Mouse (Mus musculus): Measurements from ENCODE around the gene Irf2bp1.

Irf2bp1 gene

GRCm38 (mm10) chr7:19003902-19004630 lies at the start of gene Irf2bp1:
TSS of gene Irf2bp1 (plus strand) at chr7:19004044.
- DNase-seq (ENCODE audit: inconsistent ontology term), result peak; percentile 94

DNA sequence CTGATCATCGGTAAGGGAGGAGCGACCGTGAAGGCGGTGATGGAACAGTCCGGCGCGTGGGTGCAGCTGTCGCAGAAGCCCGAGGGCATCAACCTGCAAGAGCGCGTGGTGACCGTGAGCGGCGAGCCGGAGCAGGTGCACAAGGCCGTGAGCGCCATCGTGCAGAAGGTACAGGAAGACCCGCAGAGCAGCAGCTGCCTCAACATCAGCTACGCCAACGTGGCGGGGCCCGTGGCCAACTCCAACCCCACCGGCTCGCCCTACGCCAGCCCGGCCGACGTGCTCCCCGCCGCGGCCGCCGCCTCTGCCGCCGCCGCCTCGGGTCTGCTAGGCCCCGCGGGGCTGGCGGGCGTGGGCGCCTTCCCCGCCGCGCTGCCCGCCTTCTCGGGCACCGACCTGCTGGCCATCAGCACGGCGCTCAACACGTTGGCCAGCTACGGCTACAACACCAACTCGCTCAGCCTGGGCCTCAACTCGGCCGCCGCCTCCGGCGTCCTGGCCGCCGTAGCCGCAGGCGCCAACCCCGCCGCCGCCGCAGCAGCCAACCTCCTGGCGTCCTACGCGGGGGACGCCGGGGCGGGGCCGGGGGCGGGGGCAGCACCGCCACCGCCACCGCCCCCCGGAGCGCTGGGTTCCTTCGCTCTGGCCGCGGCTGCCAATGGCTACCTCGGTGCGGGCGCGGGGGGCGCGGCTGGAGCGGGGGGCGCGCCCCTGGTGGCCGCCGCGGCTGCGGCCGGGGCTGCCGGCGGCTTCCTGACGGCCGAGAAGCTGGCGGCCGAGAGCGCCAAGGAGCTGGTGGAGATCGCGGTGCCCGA lies 46.1 kb upstream of the Irf2bp1 start:
- peak; percentile 84 for DNase-seq (ENCODE audit: inconsistent ontology term)

DNA sequence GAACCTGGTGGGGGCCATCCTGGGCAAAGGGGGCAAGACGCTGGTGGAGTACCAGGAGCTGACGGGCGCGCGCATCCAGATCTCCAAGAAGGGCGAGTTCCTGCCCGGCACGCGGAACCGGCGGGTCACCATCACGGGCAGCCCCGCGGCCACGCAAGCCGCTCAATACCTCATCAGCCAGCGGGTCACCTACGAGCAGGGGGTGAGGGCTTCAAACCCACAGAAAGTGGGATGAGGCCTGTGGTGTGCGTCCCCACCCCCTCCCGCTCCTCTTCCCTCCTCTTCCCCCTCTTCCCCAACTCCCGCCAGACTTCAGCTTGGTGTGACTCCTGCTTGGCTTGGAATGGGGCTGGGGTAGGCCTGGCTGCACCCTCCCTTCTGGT lies 45.5 kb upstream of the Irf2bp1 start:
- DNase-seq (ENCODE audit: inconsistent ontology term), result no peak

DNA sequence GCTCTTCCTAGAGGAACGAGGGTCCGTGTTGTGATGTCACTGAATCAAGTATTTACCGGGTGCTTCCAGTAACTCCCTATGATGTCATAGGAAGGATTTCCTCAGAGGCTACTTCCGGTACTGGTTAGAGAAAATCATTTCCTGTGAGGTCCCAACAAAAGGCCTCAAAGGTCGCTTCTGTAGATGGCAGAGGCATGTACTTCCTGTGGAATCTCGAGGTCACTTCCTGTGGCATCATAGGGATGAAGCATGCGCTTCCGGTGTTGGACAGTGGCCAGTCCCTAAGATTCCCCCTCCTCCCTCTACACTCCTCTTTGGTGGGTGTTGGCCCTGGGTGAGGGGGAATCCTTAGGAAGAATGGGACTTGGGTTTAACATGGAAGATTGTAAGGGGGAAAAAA lies 44.4 kb upstream of the Irf2bp1 start:
- DNase-seq (ENCODE audit: inconsistent ontology term), result no peak

DNA sequence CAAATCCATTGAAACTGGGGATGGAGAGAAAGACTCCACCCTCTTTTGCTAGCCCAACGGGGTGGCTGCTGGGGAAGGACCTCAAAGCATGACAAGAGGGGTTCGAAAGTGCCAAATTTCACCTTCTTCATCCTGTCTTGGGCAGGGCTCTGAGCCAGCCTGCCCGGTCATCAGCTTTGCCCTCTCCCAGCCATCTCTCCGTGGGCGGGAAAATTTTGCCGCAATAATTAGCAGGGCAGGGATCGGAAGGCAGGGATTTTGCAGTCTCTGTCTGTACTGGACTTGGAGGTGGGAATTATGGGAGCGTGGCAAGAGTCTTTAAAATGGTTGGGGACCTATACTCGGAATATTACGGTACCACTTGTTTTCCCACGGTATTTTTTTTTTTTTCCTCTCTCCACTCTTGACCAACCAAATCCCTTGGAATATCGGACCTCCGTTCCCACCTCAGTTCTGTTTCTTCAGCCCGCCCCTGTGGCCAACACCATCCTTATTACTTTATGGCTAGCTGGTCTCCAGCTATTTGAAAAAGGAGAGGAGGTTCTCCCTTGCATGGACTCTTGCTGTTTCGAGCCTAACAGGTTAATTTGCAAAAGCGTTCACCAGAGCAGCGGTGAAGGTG lies 41.6 kb upstream of the Irf2bp1 start:
- peak; percentile 56 for DNase-seq (ENCODE audit: inconsistent ontology term)

DNA sequence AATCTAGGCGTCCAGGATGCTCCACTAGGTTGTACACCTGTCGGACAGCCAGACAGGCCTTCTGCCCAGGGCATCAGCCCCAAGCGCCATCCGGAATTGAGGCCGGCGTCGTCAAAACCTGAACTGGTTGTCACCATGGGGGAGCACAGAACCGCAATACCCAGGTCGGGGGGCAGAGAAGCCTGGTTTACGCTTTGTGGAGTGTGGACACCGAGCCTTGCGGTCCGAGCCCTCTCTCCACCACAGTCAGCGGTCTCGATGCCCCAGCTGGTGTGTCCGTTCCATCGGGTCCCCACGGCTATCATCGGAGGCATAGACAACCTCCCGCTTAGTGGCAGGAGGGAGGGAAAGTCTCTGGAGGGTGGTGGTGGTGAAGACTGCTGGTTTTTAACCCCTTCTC lies 41.0 kb upstream of the Irf2bp1 start:
- no peak for DNase-seq (ENCODE audit: inconsistent ontology term)

GRCm38 (mm10) chr7:18963294-18963843 lies 40.5 kb upstream of the Irf2bp1 start:
- no peak for DNase-seq (ENCODE audit: inconsistent ontology term)

DNA sequence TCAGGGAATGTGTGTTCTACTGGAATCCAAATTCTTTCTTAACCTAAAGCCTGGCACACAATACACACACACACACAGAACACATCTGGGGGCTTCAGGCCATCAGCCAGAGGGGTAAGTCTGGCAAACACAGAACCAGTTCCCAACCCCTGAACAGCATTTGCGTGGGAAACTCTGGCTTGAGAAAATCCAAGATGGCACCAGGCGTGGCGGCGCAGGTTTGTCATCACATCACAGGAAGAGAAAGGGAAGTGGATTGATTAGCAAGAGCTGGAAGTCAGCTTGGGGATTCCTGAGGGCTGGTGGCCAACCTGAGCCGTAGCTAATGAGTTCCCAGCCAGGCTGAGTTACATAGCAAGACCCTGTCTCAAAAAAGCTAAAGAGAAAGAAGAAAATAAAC lies 38.5 kb upstream of the Irf2bp1 start:
- no peak for DNase-seq (ENCODE audit: inconsistent ontology term)

DNA sequence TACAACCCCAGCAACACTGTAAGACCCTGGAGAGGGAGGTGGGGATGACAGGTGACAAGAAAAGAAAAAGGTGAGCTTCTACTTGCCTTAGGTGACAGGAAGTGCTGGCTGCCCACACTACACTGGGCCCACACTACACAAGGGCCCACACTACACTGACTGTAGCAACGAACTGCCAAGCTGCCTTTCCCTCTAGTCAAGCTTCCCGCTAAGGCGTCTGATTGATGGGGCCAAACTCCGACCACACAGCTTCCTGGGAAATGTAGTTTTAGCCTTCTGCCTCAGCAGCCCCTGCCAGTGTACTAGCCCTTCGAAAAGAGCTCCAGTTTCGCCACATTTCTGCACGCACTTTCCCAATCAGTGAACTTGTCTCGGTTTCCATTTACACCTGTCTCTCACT lies 36.2 kb upstream of the Irf2bp1 start:
- no peak for DNase-seq (ENCODE audit: inconsistent ontology term)

DNA sequence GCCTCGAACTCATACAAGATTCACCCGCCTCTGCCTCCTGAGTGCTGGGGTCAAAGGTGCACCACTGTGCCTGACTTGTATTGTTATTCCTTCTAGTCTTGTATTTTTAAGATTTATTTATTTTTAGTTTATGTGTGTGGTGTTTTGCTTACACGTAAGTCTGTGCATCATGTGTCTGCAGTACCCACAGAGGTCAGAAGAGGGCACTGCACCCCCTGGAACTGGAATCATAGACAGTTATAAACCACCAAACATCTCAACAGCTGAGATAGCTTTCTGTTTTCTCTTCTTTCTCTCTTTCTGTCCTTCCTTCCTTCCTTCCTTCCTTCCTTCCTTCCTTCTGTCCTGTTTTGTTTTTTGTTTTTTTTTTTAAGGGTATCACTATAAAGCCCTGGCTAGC lies 32.9 kb upstream of the Irf2bp1 start:
- DNase-seq (ENCODE audit: inconsistent ontology term), result no peak

- DNase-seq (ENCODE audit: inconsistent ontology term), result no peak
Observed at GRCm38 (mm10) chr7:18978381-18978780, 25.5 kb upstream of the Irf2bp1 start.

DNA sequence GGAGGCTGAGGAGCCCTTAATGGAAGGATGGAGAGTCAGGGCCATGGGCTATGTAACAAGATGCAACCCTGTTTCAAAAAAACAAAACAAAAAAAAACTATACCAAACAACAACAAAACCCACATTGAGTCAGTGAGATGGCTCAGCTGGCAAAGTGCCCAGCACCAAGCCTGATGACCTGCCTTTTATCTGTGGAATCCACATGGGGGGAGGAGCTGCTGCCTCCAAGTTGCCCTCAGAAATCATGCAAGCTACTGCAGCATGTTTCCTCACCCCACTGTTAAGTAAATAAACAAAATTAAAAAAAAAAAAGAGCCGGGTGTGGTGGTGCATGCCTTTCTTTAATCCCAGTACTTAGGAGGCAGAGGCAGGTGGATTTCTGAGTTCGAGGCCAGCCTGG lies 17.3 kb upstream of the Irf2bp1 start:
- no peak for DNase-seq (ENCODE audit: inconsistent ontology term)

GRCm38 (mm10) chr7:18987100-18987499 lies 16.7 kb upstream of the Irf2bp1 start, which contains the start of gene Nanos2:
TSS of gene Nanos2 (plus strand) at chr7:18987400.
- no peak for DNase-seq (ENCODE audit: inconsistent ontology term)

GRCm38 (mm10) chr7:18987747-18988146 lies 16.1 kb upstream of the Irf2bp1 start:
- DNase-seq (ENCODE audit: inconsistent ontology term), result no peak

- DNase-seq (ENCODE audit: inconsistent ontology term), result no peak
Observed at GRCm38 (mm10) chr7:18988780-18989179, 15.1 kb upstream of the Irf2bp1 start.

DNA sequence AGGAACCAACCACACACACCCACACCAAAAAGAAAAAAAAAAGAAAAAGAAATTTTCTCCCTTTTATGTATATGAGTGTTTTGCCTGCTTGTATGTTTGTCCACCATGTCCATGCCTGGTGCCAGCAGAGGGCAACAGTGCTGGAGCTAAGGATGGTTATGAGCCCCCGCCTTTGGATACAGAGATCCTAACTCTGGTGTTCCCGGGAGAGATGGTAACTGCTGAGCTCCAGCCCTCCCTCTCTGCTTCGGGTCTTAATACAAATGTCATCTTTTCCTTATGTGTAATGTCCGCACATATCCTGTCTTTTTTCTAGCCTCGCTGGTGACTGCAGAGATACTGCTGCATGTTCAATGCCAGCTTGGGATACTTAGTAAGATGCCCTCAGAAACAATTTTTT lies 13.8 kb upstream of the Irf2bp1 start:
- DNase-seq (ENCODE audit: inconsistent ontology term), result no peak

GRCm38 (mm10) chr7:18990601-18991295 lies 13.1 kb upstream of the Irf2bp1 start, which contains the start of gene Mypop:
TSS of gene Mypop (plus strand) at chr7:18991245.
- peak; percentile 99 for DNase-seq (ENCODE audit: inconsistent ontology term)

DNA sequence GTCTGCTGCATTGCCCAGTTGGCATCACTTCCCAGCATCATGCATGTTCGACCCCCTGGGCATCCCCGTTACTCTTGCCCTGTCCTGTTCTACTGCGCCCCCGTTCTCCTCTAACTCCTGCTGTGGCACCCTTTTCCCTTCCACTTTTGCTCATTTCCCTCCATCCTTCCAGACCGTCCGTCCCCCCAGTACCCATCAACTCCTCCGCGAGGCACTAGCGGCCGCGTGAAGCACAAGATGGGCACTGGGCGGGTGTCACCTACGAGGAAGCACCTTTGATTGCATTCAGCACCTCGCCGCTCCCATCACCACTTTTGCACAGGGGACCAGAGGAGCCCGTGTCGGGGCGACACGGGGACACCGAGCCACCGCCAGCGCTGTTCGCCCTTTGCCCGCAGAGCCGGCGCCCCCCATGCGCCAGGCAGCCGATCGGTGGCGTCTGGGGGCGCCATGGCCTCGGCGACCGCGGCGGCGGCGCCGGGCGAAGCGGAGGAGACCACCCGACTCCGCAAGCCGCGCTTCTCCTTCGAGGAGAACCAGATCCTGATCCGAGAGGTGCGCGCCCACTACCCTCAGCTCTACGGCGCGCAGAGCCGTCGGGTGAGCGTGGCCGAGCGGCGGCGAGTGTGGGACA lies 12.1 kb upstream of the Irf2bp1 start:
- peak; percentile 31 for DNase-seq (ENCODE audit: inconsistent ontology term)

- peak; percentile 43 for DNase-seq (ENCODE audit: inconsistent ontology term)
Observed at GRCm38 (mm10) chr7:18992294-18992675, 11.6 kb upstream of the Irf2bp1 start.

- no peak for DNase-seq (ENCODE audit: inconsistent ontology term)
Observed at GRCm38 (mm10) chr7:18993036-18993435, 10.8 kb upstream of the Irf2bp1 start.

DNA sequence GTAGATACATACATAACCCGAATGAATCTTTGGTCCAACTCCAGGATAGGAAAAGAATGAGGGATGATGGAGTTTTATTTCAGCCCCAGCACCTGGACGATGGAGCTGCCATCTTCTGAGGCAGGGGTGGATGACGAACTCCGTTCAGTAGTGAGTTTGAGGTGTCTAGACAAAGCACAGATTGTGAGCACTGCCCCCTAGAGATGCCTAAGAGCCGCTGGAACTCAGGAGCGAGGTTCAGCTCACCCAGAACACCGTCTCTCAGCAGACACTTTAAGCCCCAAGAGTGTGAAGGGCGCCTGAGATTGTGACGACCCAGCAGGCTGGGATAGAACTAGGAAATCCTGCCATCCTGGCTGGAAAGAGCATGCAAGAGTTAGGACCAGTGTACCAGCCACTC lies 5.0 kb upstream of the Irf2bp1 start:
- no peak for DNase-seq (ENCODE audit: inconsistent ontology term)
